Mouse (Mus musculus): ENCODE measurements at regions not wholly inside any gene's neighbourhood (a gene's known extent, or its start where the extent isn't known, plus 50 kb on each side); places are given as distances from the start of the nearest gene placed in this dataset.

GRCm38 (mm10) chr13:44206448-44206847 is 421.9 kb downstream of the Cd83 start:
- TF ChIP-seq EP300 (IDR thresholded peaks at IDR 0.05; ENCODE audit: low read depth) (no peak), CTCF (IDR thresholded peaks at IDR 0.05; ENCODE audit: low read depth) (no peak)
